In the genomic region with DNA sequence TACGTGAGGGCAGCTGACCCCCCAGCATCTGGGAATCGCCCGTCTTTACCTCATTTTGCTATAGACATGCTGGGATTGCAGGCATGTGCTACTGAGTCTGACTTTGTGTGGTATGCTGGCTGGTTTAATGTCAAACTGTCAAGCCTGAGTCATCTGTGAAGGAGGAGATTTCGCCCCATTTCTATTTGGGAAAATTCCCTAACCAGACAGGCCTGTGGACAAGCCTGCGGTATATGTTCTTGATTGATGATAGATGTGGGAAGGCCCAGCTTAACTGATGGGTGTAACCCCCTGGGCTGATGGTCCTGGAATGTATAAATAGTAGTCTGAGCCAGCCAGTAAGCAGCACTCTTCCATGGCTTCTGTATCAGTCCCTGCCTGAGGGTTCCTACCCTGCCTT, we compare ENCODE assay signal across 26 mouse cellular contexts. TPM values are rescaled to one million over a fixed set of nuclear protein-coding genes. Genes with fewer than 3 reads are reported as not detected.
DNase-seq lines count a peak whose midpoint lies in the region; ATAC-seq lines count a peak whose summit lies in the region.
"Had no signal": no experiment of that assay in that cellular context is flagged by ENCODE, and none has a peak within 500 bp of the region (broad histone marks: within the 10 kb centered on the region; RNA-seq: fewer than 3 reads in every experiment).

No protein-coding gene starts in this region.

- H3K4me2 ChIP-seq in embryonic facial prominence, embryonic 15.5 days (replicated peaks) = no peak overlapping the region
- H3K4me2 ChIP-seq in hindbrain, embryonic 16.5 days (ENCODE audit: low read length) = no peak overlapping the region
- H3K4me2 ChIP-seq: embryonic facial prominence, embryonic 12.5 days; forebrain, embryonic 12.5 days; forebrain, embryonic 15.5 days; heart, embryonic 11.5 days; hindbrain, embryonic 13.5 days had no signal

- H3K4me3 ChIP-seq in embryonic facial prominence, embryonic 15.5 days (replicated peaks) = no peak overlapping the region
- H3K4me3 ChIP-seq in hindbrain, embryonic 16.5 days (ENCODE audit: low read length) = no peak overlapping the region
- H3K4me3 ChIP-seq: embryonic facial prominence, embryonic 12.5 days; forebrain, embryonic 12.5 days; forebrain, embryonic 15.5 days; gastrocnemius, adult 2 months; hindbrain, embryonic 13.5 days had no signal

- no peak overlapping the region for H3K27ac ChIP-seq in embryonic facial prominence, embryonic 15.5 days (replicated peaks)
- no peak overlapping the region for H3K27ac ChIP-seq in hindbrain, embryonic 16.5 days (ENCODE audit: low read depth, low read length)
- H3K27ac ChIP-seq: embryonic facial prominence, embryonic 12.5 days; forebrain, embryonic 12.5 days; forebrain, embryonic 15.5 days; gastrocnemius, adult 2 months; hindbrain, embryonic 13.5 days; hindbrain, postnatal 0 days had no signal

- no peaks in the 10 kb centered on the region for H3K27me3 ChIP-seq in embryonic facial prominence, embryonic 15.5 days
- H3K27me3 ChIP-seq in hindbrain, embryonic 16.5 days (replicated peaks; ENCODE audit: control insufficient read depth, insufficient read depth, low read length) = no peaks in the 10 kb centered on the region
- H3K27me3 ChIP-seq: embryonic facial prominence, embryonic 12.5 days; forebrain, embryonic 12.5 days; forebrain, embryonic 15.5 days; hindbrain, embryonic 13.5 days had no signal

- H3K36me3 ChIP-seq in embryonic facial prominence, embryonic 15.5 days = no peaks in the 10 kb centered on the region
- peaks cover 34% of the 10 kb centered on the region for H3K36me3 ChIP-seq in hindbrain, embryonic 16.5 days (ENCODE audit: control insufficient read depth, insufficient read depth, low read length)
- H3K36me3 ChIP-seq: embryonic facial prominence, embryonic 12.5 days had no signal

- no peak for DNase-seq in frontal cortex, postnatal 25 days (ENCODE audit: low spot score in 2 of 2)
- DNase-seq in NIH3T3 (ENCODE audit: low read depth) = peak; percentile 55
- no peak for DNase-seq in urinary bladder, adult 18-20 months (ENCODE audit: low spot score in 2 of 2)
- no peak for DNase-seq in right cerebral cortex, adult 18-20 months
- DNase-seq: adrenal gland, postnatal 14 days; cerebellum, adult 11 months; cerebellum, adult 2 months; cerebellum, adult 9-11 months; cerebellum, postnatal 25 days; gastrocnemius, adult 2 months; gastrocnemius, postnatal 14 days; heart, adult 11 months; kidney, adult 18-20 months had no signal

- H3K9ac ChIP-seq in embryonic facial prominence, embryonic 15.5 days = no peak overlapping the region
- no peak overlapping the region for H3K9ac ChIP-seq in hindbrain, embryonic 16.5 days (ENCODE audit: low read depth, low read length)
- H3K9ac ChIP-seq: embryonic facial prominence, embryonic 12.5 days; forebrain, embryonic 12.5 days; forebrain, embryonic 15.5 days; hindbrain, embryonic 13.5 days had no signal

- H3K4me1 ChIP-seq in embryonic facial prominence, embryonic 15.5 days = no peaks in the 10 kb centered on the region
- H3K4me1 ChIP-seq in hindbrain, embryonic 16.5 days (ENCODE audit: control insufficient read depth, insufficient read depth, low read depth, low read length) = no peaks in the 10 kb centered on the region
- H3K4me1 ChIP-seq: embryonic facial prominence, embryonic 12.5 days; forebrain, embryonic 15.5 days had no signal

- no peaks in the 10 kb centered on the region for H3K9me3 ChIP-seq in embryonic facial prominence, embryonic 15.5 days (replicated peaks)
- no peaks in the 10 kb centered on the region for H3K9me3 ChIP-seq in hindbrain, embryonic 16.5 days (ENCODE audit: control insufficient read depth, low read length)
- H3K9me3 ChIP-seq: embryonic facial prominence, embryonic 12.5 days; forebrain, embryonic 12.5 days; forebrain, embryonic 15.5 days; hindbrain, embryonic 13.5 days had no signal

- 0 out of 2 replicates have a peak, but pooled peaks have one; percentile 5 for ATAC-seq in frontal cortex, adult (ENCODE audit: low TSS enrichment)
- 0 out of 2 replicates have a peak, but pooled peaks have one; percentile 32 for ATAC-seq in embryonic facial prominence, embryonic 15.5 days (ENCODE audit: insufficient number of reproducible peaks, low FRiP score, low TSS enrichment, low read depth)
- no peak for ATAC-seq in hindbrain, embryonic 16.5 days
- ATAC-seq: CD4-positive, CD25-positive, alpha-beta regulatory T cell, adult 4 months; forebrain, embryonic 15.5 days; hindbrain, postnatal 0 days; inflammation-experienced regulatory T-cells, adult 6 months; intestine, embryonic 16.5 days had no signal

- WGBS in embryonic facial prominence, embryonic 15.5 days = 76% methylated on average over 5 of the region's 5 CpGs
- 92% methylated on average over 5 of the region's 5 CpGs for WGBS in hindbrain, embryonic 16.5 days

RNA-seq across cellular contexts. Expression of a gene that starts 12.4 kb away (rescaled TPM):
- 49.6 and 64.0 TPM in 2 replicates for polyA plus RNA-seq in embryonic facial prominence, embryonic 15.5 days (2015; fragmentation: Nextera tagmentation; extraction: Ambion mirVana)
- 1,720 and 1,858 TPM in 2 replicates for polyA plus RNA-seq in hindbrain, embryonic 16.5 days (2015; fragmentation: Nextera tagmentation; extraction: Ambion mirVana)
- polyA plus RNA-seq: CD4-positive, CD25-positive, alpha-beta regulatory T cell, adult 4 months had no signal

RNA-seq across cellular contexts. Expression of a gene that starts 57.3 kb away (rescaled TPM):
- 85.9 and 98.1 TPM in 2 replicates for polyA plus RNA-seq in embryonic facial prominence, embryonic 15.5 days (2015; fragmentation: Nextera tagmentation; extraction: Ambion mirVana)
- 48.4 and 50.1 TPM in 2 replicates for polyA plus RNA-seq in hindbrain, embryonic 16.5 days (2015; fragmentation: Nextera tagmentation; extraction: Ambion mirVana)
- polyA plus RNA-seq: C2C12; CD4-positive, CD25-positive, alpha-beta regulatory T cell, adult 4 months had no signal

Comparison
In these comparisons a context has a peak if more than half of its experiments do, and no peak if none do; other contexts are left out.
1. RNA of a gene that starts 12.4 kb away (polyA plus RNA-seq): 1,720 to 1,858 TPM in hindbrain, embryonic 16.5 days; 49.6 to 64.0 TPM in embryonic facial prominence, embryonic 15.5 days; every median in the first group is over 10 times any median in the second.